Mouse (Mus musculus): ENCODE results near the gene Deup1. TPM values are rescaled to one million over a fixed set of nuclear protein-coding genes. Genes with fewer than 3 reads are reported as not detected.

The Deup1 gene
- 6.2 and 7.4 TPM in 2 replicates for polyA plus RNA-seq (2014; fragmentation: Nextera tagmentation; extraction: Ambion mirVana)

GRCm38 (mm10) chr9:15627785-15628287 is at the start of gene Deup1:
Deup1 (minus strand) TSS chr9:15627933.
- Histone ChIP-seq H3K9ac (ENCODE audit: low read depth, low read length) (peak within 1 kb of the TSS; percentile 23; the same call in 1 of the 2 replicates), H3K4me1 (replicated peaks; ENCODE audit: control insufficient read depth, insufficient read depth, low read length) (no peaks in the 10 kb centered on the region), H3K4me2 (replicated peaks; ENCODE audit: low read depth, low read length) (peak within 1 kb of the TSS; percentile 54), H3K9me3 (ENCODE audit: control insufficient read depth, low read length) (no peaks in the 10 kb centered on the region), H3K4me3 (ENCODE audit: low read depth, low read length) (peak within 1 kb of the TSS; percentile 22), H3K36me3 (ENCODE audit: control insufficient read depth, insufficient read depth, low read length) (no peaks in the 10 kb centered on the region), H3K27me3 (ENCODE audit: control insufficient read depth, insufficient read depth, low read length) (no peaks in the 10 kb centered on the region), H3K27ac (ENCODE audit: low read depth, low read length) (no peak within 1 kb of the TSS)
- ATAC-seq (ENCODE audit: low FRiP score) (peak; percentile 89), DNase-seq (ENCODE audit: low spot score) (peak; percentile 65)
- 2% methylated on average over 25 of the region's 28 CpGs for WGBS

- no peak overlapping the region for H3K4me2 ChIP-seq (replicated peaks; ENCODE audit: low read depth, low read length)
- ATAC-seq (ENCODE audit: low FRiP score) (no peak), DNase-seq (ENCODE audit: low spot score) (no peak)
- H3K36me3 ChIP-seq (ENCODE audit: control insufficient read depth, insufficient read depth, low read length) = no peaks in the 10 kb centered on the region
- no peaks in the 10 kb centered on the region for H3K4me1 ChIP-seq (replicated peaks; ENCODE audit: control insufficient read depth, insufficient read depth, low read length)
- no peaks in the 10 kb centered on the region for H3K9me3 ChIP-seq (ENCODE audit: control insufficient read depth, low read length)
- no peak overlapping the region for H3K4me3 ChIP-seq (ENCODE audit: low read depth, low read length)
- H3K27me3 ChIP-seq (ENCODE audit: control insufficient read depth, insufficient read depth, low read length) = no peaks in the 10 kb centered on the region
- H3K27ac ChIP-seq (ENCODE audit: low read depth, low read length) = no peak overlapping the region
- WGBS = 41% methylated on average over 1 of the region's 1 CpGs
- no peak overlapping the region for H3K9ac ChIP-seq (ENCODE audit: low read depth, low read length)
Measured at GRCm38 (mm10) chr9:15672251-15672650, 44.5 kb upstream of the Deup1 start.

- H3K4me3 ChIP-seq (ENCODE audit: low read depth, low read length) = no peak overlapping the region
- H3K27ac ChIP-seq (ENCODE audit: low read depth, low read length) = no peak overlapping the region
- DNase-seq (ENCODE audit: low spot score) (no peak), ATAC-seq (ENCODE audit: low FRiP score) (no peak)
- no peaks in the 10 kb centered on the region for H3K9me3 ChIP-seq (ENCODE audit: control insufficient read depth, low read length)
- H3K27me3 ChIP-seq (ENCODE audit: control insufficient read depth, insufficient read depth, low read length) = no peaks in the 10 kb centered on the region
- H3K4me2 ChIP-seq (replicated peaks; ENCODE audit: low read depth, low read length) = no peak overlapping the region
- WGBS = 41% methylated on average over 5 of the region's 5 CpGs
- H3K36me3 ChIP-seq (ENCODE audit: control insufficient read depth, insufficient read depth, low read length) = no peaks in the 10 kb centered on the region
- no peaks in the 10 kb centered on the region for H3K4me1 ChIP-seq (replicated peaks; ENCODE audit: control insufficient read depth, insufficient read depth, low read length)
- H3K9ac ChIP-seq (ENCODE audit: low read depth, low read length) = no peak overlapping the region
Measured at GRCm38 (mm10) chr9:15670002-15670527, 42.3 kb upstream of the Deup1 start.

- Histone ChIP-seq H3K9ac (ENCODE audit: low read depth, low read length) (no peak overlapping the region), H3K27me3 (ENCODE audit: control insufficient read depth, insufficient read depth, low read length) (no peaks in the 10 kb centered on the region), H3K9me3 (ENCODE audit: control insufficient read depth, low read length) (no peaks in the 10 kb centered on the region), H3K27ac (ENCODE audit: low read depth, low read length) (no peak overlapping the region), H3K4me2 (replicated peaks; ENCODE audit: low read depth, low read length) (no peak overlapping the region), H3K36me3 (ENCODE audit: control insufficient read depth, insufficient read depth, low read length) (no peaks in the 10 kb centered on the region), H3K4me3 (ENCODE audit: low read depth, low read length) (no peak overlapping the region), H3K4me1 (replicated peaks; ENCODE audit: control insufficient read depth, insufficient read depth, low read length) (no peaks in the 10 kb centered on the region)
- 74% methylated on average over 3 of the region's 3 CpGs for WGBS
- no peak for DNase-seq (ENCODE audit: low spot score)
- ATAC-seq (ENCODE audit: low FRiP score) = no peak
Measured at GRCm38 (mm10) chr9:15669452-15669851, 41.7 kb upstream of the Deup1 start.

- Histone ChIP-seq H3K27ac (ENCODE audit: low read depth, low read length) (no peak overlapping the region), H3K4me2 (replicated peaks; ENCODE audit: low read depth, low read length) (no peak overlapping the region), H3K36me3 (ENCODE audit: control insufficient read depth, insufficient read depth, low read length) (no peaks in the 10 kb centered on the region), H3K4me3 (ENCODE audit: low read depth, low read length) (no peak overlapping the region), H3K4me1 (replicated peaks; ENCODE audit: control insufficient read depth, insufficient read depth, low read length) (no peaks in the 10 kb centered on the region), H3K27me3 (ENCODE audit: control insufficient read depth, insufficient read depth, low read length) (no peaks in the 10 kb centered on the region), H3K9ac (ENCODE audit: low read depth, low read length) (no peak overlapping the region), H3K9me3 (ENCODE audit: control insufficient read depth, low read length) (no peaks in the 10 kb centered on the region)
- WGBS = 91% methylated on average over 7 of the region's 7 CpGs
- ATAC-seq (ENCODE audit: low FRiP score) (no peak), DNase-seq (ENCODE audit: low spot score) (no peak)
Measured at GRCm38 (mm10) chr9:15664606-15665005, 36.9 kb upstream of the Deup1 start.

GRCm38 (mm10) chr9:15659069-15659468 is 31.3 kb upstream of the Deup1 start:
- Histone ChIP-seq H3K4me3 (ENCODE audit: low read depth, low read length) (no peak overlapping the region), H3K4me2 (replicated peaks; ENCODE audit: low read depth, low read length) (no peak overlapping the region), H3K27me3 (ENCODE audit: control insufficient read depth, insufficient read depth, low read length) (no peaks in the 10 kb centered on the region), H3K9me3 (ENCODE audit: control insufficient read depth, low read length) (no peaks in the 10 kb centered on the region), H3K9ac (ENCODE audit: low read depth, low read length) (no peak overlapping the region), H3K36me3 (ENCODE audit: control insufficient read depth, insufficient read depth, low read length) (no peaks in the 10 kb centered on the region), H3K4me1 (replicated peaks; ENCODE audit: control insufficient read depth, insufficient read depth, low read length) (no peaks in the 10 kb centered on the region), H3K27ac (ENCODE audit: low read depth, low read length) (no peak overlapping the region)
- DNase-seq (ENCODE audit: low spot score) (no peak), ATAC-seq (ENCODE audit: low FRiP score) (no peak)
- WGBS = 83% methylated on average over 6 of the region's 6 CpGs

- H3K4me2 ChIP-seq (replicated peaks; ENCODE audit: low read depth, low read length) = no peak overlapping the region
- DNase-seq (ENCODE audit: low spot score) = no peak
Measured at GRCm38 (mm10) chr9:15658236-15658785, 30.6 kb upstream of the Deup1 start.

GRCm38 (mm10) chr9:15653036-15653435 is 25.3 kb upstream of the Deup1 start:
- H3K4me1 ChIP-seq (replicated peaks; ENCODE audit: control insufficient read depth, insufficient read depth, low read length) = no peaks in the 10 kb centered on the region
- DNase-seq (ENCODE audit: low spot score) = no peak
- H3K4me3 ChIP-seq (ENCODE audit: low read depth, low read length) = no peak overlapping the region

More at GRCm38 (mm10) chr9:15658236-15658785, 30.6 kb upstream of the Deup1 start:
- H3K4me1 ChIP-seq (replicated peaks; ENCODE audit: control insufficient read depth, insufficient read depth, low read length) = no peaks in the 10 kb centered on the region
- no peak overlapping the region for H3K9ac ChIP-seq (ENCODE audit: low read depth, low read length)
- H3K4me3 ChIP-seq (ENCODE audit: low read depth, low read length) = no peak overlapping the region
- WGBS = 33% methylated on average over 6 of the region's 6 CpGs
- H3K27me3 ChIP-seq (ENCODE audit: control insufficient read depth, insufficient read depth, low read length) = no peaks in the 10 kb centered on the region
- no peak overlapping the region for H3K27ac ChIP-seq (ENCODE audit: low read depth, low read length)
- H3K9me3 ChIP-seq (ENCODE audit: control insufficient read depth, low read length) = no peaks in the 10 kb centered on the region
- no peak for ATAC-seq (ENCODE audit: low FRiP score)
- H3K36me3 ChIP-seq (ENCODE audit: control insufficient read depth, insufficient read depth, low read length) = no peaks in the 10 kb centered on the region

GRCm38 (mm10) chr9:15649977-15650376 is 22.2 kb upstream of the Deup1 start:
- no peaks in the 10 kb centered on the region for H3K4me1 ChIP-seq (replicated peaks; ENCODE audit: control insufficient read depth, insufficient read depth, low read length)
- H3K4me2 ChIP-seq (replicated peaks; ENCODE audit: low read depth, low read length) = no peak overlapping the region
- ATAC-seq (ENCODE audit: low FRiP score) (no peak), DNase-seq (ENCODE audit: low spot score) (no peak)
- no peaks in the 10 kb centered on the region for H3K9me3 ChIP-seq (ENCODE audit: control insufficient read depth, low read length)
- H3K36me3 ChIP-seq (ENCODE audit: control insufficient read depth, insufficient read depth, low read length) = no peaks in the 10 kb centered on the region
- no peak overlapping the region for H3K9ac ChIP-seq (ENCODE audit: low read depth, low read length)
- H3K27me3 ChIP-seq (ENCODE audit: control insufficient read depth, insufficient read depth, low read length) = no peaks in the 10 kb centered on the region
- WGBS = 89% methylated on average over 2 of the region's 2 CpGs
- no peak overlapping the region for H3K27ac ChIP-seq (ENCODE audit: low read depth, low read length)
- H3K4me3 ChIP-seq (ENCODE audit: low read depth, low read length) = no peak overlapping the region

More at GRCm38 (mm10) chr9:15653036-15653435, 25.3 kb upstream of the Deup1 start:
- Histone ChIP-seq H3K27ac (ENCODE audit: low read depth, low read length) (no peak overlapping the region), H3K36me3 (ENCODE audit: control insufficient read depth, insufficient read depth, low read length) (no peaks in the 10 kb centered on the region), H3K9me3 (ENCODE audit: control insufficient read depth, low read length) (no peaks in the 10 kb centered on the region), H3K9ac (ENCODE audit: low read depth, low read length) (no peak overlapping the region), H3K27me3 (ENCODE audit: control insufficient read depth, insufficient read depth, low read length) (no peaks in the 10 kb centered on the region), H3K4me2 (replicated peaks; ENCODE audit: low read depth, low read length) (no peak overlapping the region)
- ATAC-seq (ENCODE audit: low FRiP score) = no peak
